Mouse (Mus musculus): ENCODE results near the gene Sec23a.

GRCm38 (mm10) chr12:59053976-59054375, 42.2 kb upstream of the Sec23a start:
- TF ChIP-seq POLR2A (IDR thresholded peaks at IDR 0.05; ENCODE audit: insufficient read depth, low read length) (no peak), CTCF (IDR thresholded peaks at IDR 0.05; ENCODE audit: low read depth, low read length) (no peak)

All from ES-Bruce4 (cell line).